Mouse (Mus musculus): Measurements from ENCODE around the gene Ephb2. TPM values are rescaled to one million over a fixed set of nuclear protein-coding genes. Genes with fewer than 3 reads are reported as not detected.

Ephb2 gene
- total and polyA plus RNA-seq, 3 experiments, result 0.08 TPM; not detected in 2

- in situ Hi-C loops (cut with MboI; ENCODE audit: low pct_ligation_motif_present, low pct_unique_long_range_greater_than_20kb, low sequenced_read_pairs) (no loop called here), dilution Hi-C loops (cut with MboI; ENCODE audit: extremely low pct_ligation_motif_present, extremely low pct_unique_long_range_greater_than_20kb, low sequenced_read_pairs) (no loop called here)
- H3K9me3 ChIP-seq (replicated peaks; ENCODE audit: low read length), result no peaks in the 10 kb centered on the region
Measured at GRCm38 (mm10) chr4:136698404-136699083, 137.2 kb downstream of the Ephb2 start.

GRCm38 (mm10) chr4:136697325-136697724 is 138.5 kb downstream of the Ephb2 start:
- Histone ChIP-seq H3K4me3 (replicated peaks in 1 of 3; ENCODE audit: low read depth in 2 of 3, low read length in 2 of 3, poor library complexity in 1 of 3) (no peak overlapping the region), H3K9ac (ENCODE audit: insufficient read depth, low read depth) (no peak overlapping the region), H3K27me3 (replicated peaks) (peaks cover 5% of the 10 kb centered on the region), H3K36me3 (replicated peaks in 1 of 2; ENCODE audit: control insufficient read depth in 1 of 2, insufficient read depth in 1 of 2, low read length in 1 of 2) (no peaks in the 10 kb centered on the region), H3K4me2 (ENCODE audit: insufficient read depth, low read depth, poor library complexity, severe bottlenecking) (no peak overlapping the region), H3K4me1 (ENCODE audit: control insufficient read depth in 1 of 2, insufficient read depth in 2 of 2) (peaks cover 3 to 13% of the 10 kb centered on the region in 2 experiments; a peak in 3 of 4 replicates), H3K9me3 (replicated peaks; ENCODE audit: low read length) (no peaks in the 10 kb centered on the region), H3K27ac (ENCODE audit: insufficient read depth, low read depth) (no peak overlapping the region), H3K79me2 (replicated peaks; ENCODE audit: control insufficient read depth, extremely low read depth, insufficient read depth, poor library complexity, severe bottlenecking) (no peaks in the 10 kb centered on the region)
- in situ Hi-C loops (cut with MboI; ENCODE audit: low pct_ligation_motif_present, low pct_unique_long_range_greater_than_20kb, low sequenced_read_pairs), result no loop called here
- dilution Hi-C loops (cut with MboI; ENCODE audit: extremely low pct_ligation_motif_present, extremely low pct_unique_long_range_greater_than_20kb, low sequenced_read_pairs), result no loop called here
- DNase-seq (ENCODE audit: extremely low read depth), result no peak
- TF ChIP-seq IRF4 (IDR thresholded peaks at IDR 0.05; ENCODE audit: low read depth, low read length) (no peak), SIN3A (IDR thresholded peaks at IDR 0.05; ENCODE audit: low read length) (no peak), ZC3H11A (IDR thresholded peaks at IDR 0.05; ENCODE audit: low read depth, low read length) (no peak), CHD2 (IDR thresholded peaks at IDR 0.05; ENCODE audit: low read length) (no peak), CTCF (conservative IDR thresholded peaks at IDR 0.05 in 1 of 2, IDR thresholded peaks at IDR 0.05 in 1 of 2; ENCODE audit: low read depth in 2 of 2, low read length in 2 of 2) (no peak), UBTF (IDR thresholded peaks at IDR 0.05; ENCODE audit: low read depth, low read length) (no peak), RAD21 (IDR thresholded peaks at IDR 0.05; ENCODE audit: low read depth, low read length) (no peak)

More at GRCm38 (mm10) chr4:136698404-136699083, 137.2 kb downstream of the Ephb2 start:
- Histone ChIP-seq H3K27me3 (replicated peaks) (peaks cover 5% of the 10 kb centered on the region), H3K36me3 (replicated peaks in 1 of 2; ENCODE audit: control insufficient read depth in 1 of 2, insufficient read depth in 1 of 2, low read length in 1 of 2) (no peaks in the 10 kb centered on the region), H3K4me1 (ENCODE audit: control insufficient read depth in 1 of 2, insufficient read depth in 2 of 2) (peaks cover 14 to 16% of the 10 kb centered on the region in 2 experiments), H3K9ac (ENCODE audit: insufficient read depth, low read depth) (no peak overlapping the region), H3K4me2 (ENCODE audit: insufficient read depth, low read depth, poor library complexity, severe bottlenecking) (no peak overlapping the region), H3K79me2 (replicated peaks; ENCODE audit: control insufficient read depth, extremely low read depth, insufficient read depth, poor library complexity, severe bottlenecking) (no peaks in the 10 kb centered on the region), H3K27ac (ENCODE audit: insufficient read depth, low read depth) (no peak overlapping the region), H3K4me3 (replicated peaks in 1 of 3; ENCODE audit: low read depth in 2 of 3, low read length in 2 of 3, poor library complexity in 1 of 3) (no peak overlapping the region)
- DNase-seq (ENCODE audit: extremely low read depth), result no peak
- TF ChIP-seq KAT2A (IDR thresholded peaks at IDR 0.05; ENCODE audit: insufficient replicate concordance, low read length), result no peak
- TF ChIP-seq ELF1 (IDR thresholded peaks at IDR 0.05; ENCODE audit: low read depth, low read length), result no peak
- TF ChIP-seq GABPA (IDR thresholded peaks at IDR 0.05; ENCODE audit: insufficient replicate concordance, low read depth, low read length), result no peak
- no peak for TF ChIP-seq MEF2A (IDR thresholded peaks at IDR 0.05; ENCODE audit: borderline replicate concordance, low read depth, low read length)
- no peak for TF ChIP-seq MYC (IDR thresholded peaks at IDR 0.05; ENCODE audit: low read depth, low read length)
- no peak for TF ChIP-seq POLR2A (IDR thresholded peaks at IDR 0.05; ENCODE audit: low read depth, low read length)
- no peak for TF ChIP-seq JUND (conservative IDR thresholded peaks at IDR 0.05; ENCODE audit: low read depth, low read length)
- no peak for TF ChIP-seq RAD21 (IDR thresholded peaks at IDR 0.05; ENCODE audit: low read depth, low read length)
- TF ChIP-seq NRF1 (IDR thresholded peaks at IDR 0.05; ENCODE audit: low read depth, low read length), result no peak
